Mouse (Mus musculus) mesoderm, embryonic 11.5 days (tissue): ENCODE data around the gene Prpf39.

Source experiments
- DNase-seq: peaks from one replicate; pipeline ENCODE4 v3.0.0-alpha.2; 2012; ENCODE audit warnings: low read depth, low spot score

The Prpf39 gene

GRCm38 (mm10) chr12:65036190-65036870, at the start of gene Prpf39:
TSS of gene Prpf39 (plus strand) at chr12:65036333.
- DNase-seq, result peak; percentile 92

- no peak for DNase-seq
Observed at GRCm38 (mm10) chr12:65007725-65008124, 28.4 kb upstream of the Prpf39 start.

- no peak for DNase-seq
Observed at GRCm38 (mm10) chr12:65022842-65023241, 13.3 kb upstream of the Prpf39 start.

GRCm38 (mm10) chr12:65035839-65036189, 319 bp upstream of the Prpf39 start:
- no peak for DNase-seq

- DNase-seq, result peak; percentile 11
Observed at GRCm38 (mm10) chr12:65036892-65037545, 886 bp downstream of the Prpf39 start.

GRCm38 (mm10) chr12:65037546-65037937, 1.4 kb downstream of the Prpf39 start:
- DNase-seq, result peak; percentile 4

GRCm38 (mm10) chr12:65048799-65049198, 12.7 kb downstream of the Prpf39 start:
- no peak for DNase-seq

GRCm38 (mm10) chr12:65058203-65058602, 22.1 kb downstream of the Prpf39 start:
- no peak for DNase-seq

- no peak for DNase-seq
Observed at GRCm38 (mm10) chr12:65061082-65061481, 24.9 kb downstream of the Prpf39 start.

- no peak for DNase-seq
Observed at GRCm38 (mm10) chr12:65065241-65065640, 29.1 kb downstream of the Prpf39 start.

- DNase-seq, result no peak
Observed at GRCm38 (mm10) chr12:65066234-65066633, 30.1 kb downstream of the Prpf39 start.

- no peak for DNase-seq
Observed at GRCm38 (mm10) chr12:65068409-65068808, 32.3 kb downstream of the Prpf39 start.

- DNase-seq, result no peak
Observed at GRCm38 (mm10) chr12:65072911-65073610, 36.9 kb downstream of the Prpf39 start.

- DNase-seq, result peak; percentile 98
Observed at GRCm38 (mm10) chr12:65073611-65074178, 37.6 kb downstream of the Prpf39 start, which contains the start of gene Fkbp3. TSS of gene Fkbp3 (minus strand) at chr12:65074007.

- no peak for DNase-seq
Observed at GRCm38 (mm10) chr12:65074651-65075050, 38.5 kb downstream of the Prpf39 start.

- DNase-seq, result peak; percentile 93
Observed at GRCm38 (mm10) chr12:65075085-65075732, 39.1 kb downstream of the Prpf39 start, which contains the start of gene Fancm. TSS of gene Fancm (plus strand) at chr12:65075603.

GRCm38 (mm10) chr12:65075733-65076310, 39.7 kb downstream of the Prpf39 start:
- peak; percentile 23 for DNase-seq

- no peak for DNase-seq
Observed at GRCm38 (mm10) chr12:65076906-65077305, 40.8 kb downstream of the Prpf39 start.

GRCm38 (mm10) chr12:65108746-65109145, 72.6 kb downstream of the Prpf39 start:
- no peak for DNase-seq

- no peak for DNase-seq
Observed at GRCm38 (mm10) chr12:65111503-65111902, 75.4 kb downstream of the Prpf39 start.

GRCm38 (mm10) chr12:65112811-65113210, 76.7 kb downstream of the Prpf39 start:
- DNase-seq, result no peak
